Mouse (Mus musculus) cerebellum, adult 9-11 months (tissue): ENCODE results near the gene Clk2.
"Not testable (repeated sequence)": the region's sequence is repeated elsewhere in the genome, so short reads cannot be mapped to it uniquely, and the experiment has no call there.

ENCODE experiments used
- DNase-seq: peaks from one replicate; pipeline ENCODE4 v3.0.0; 2022

Clk2 gene

DNA sequence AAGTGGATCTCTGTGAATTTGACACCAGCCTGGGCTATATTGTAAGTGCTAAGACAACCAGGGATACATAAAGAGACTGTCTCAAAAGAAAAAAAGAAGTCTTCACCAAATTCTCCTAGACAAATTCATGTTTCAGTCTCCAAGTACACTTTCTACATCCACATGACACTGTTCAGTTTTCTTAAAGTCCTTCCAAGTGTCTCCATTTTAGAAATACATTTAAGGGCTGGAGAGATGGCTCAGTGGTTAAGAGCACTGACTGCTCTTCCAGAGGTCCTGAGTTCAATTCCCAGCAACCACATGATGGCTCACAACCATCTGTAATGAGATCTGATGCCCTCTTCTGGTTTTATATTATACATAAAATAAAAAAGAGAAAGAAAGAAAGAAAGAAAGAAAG is 3.4 kb upstream of the Clk2 start:
- not testable (repeated sequence) for DNase-seq

DNA sequence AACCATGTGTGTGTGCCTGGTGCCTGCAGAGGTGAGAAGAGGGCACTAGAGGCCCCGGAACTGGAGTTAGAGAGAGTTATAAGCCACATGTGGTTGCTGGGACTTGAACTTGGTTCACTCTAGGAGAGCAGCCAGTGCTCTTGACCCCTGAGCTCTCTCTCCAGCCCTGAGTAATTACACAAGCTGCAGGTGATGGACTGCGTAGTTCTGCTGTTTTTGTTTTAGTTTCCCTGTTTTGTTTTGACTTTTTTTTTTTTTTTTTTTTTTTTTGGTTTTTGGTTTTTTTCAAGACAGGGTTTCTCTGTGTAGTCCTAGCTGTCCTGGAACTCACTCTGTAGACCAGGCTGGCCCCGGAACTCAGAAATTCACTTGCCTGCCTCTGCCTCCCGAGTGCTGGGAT is 2.8 kb upstream of the Clk2 start:
- DNase-seq = no peak

DNA sequence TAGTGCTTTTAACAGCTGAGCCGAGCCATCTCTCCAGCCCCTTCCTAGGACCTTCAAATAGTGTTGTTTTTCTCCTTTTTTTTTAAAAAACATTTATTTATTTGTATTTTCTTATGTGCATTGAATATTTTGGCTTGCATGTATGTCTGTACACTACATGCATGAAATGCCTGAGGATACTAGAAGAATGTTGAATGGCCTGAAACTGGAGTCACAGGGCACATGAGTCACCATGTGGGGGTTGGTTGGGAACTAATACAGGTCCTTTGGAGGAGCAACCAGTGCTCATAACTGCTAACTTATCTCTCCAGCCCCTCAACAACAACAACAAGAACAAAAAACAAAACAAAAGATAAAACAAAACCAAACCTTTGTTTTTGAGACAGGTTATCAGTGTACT is 1.5 kb upstream of the Clk2 start:
- peak; percentile 8 for DNase-seq

DNA sequence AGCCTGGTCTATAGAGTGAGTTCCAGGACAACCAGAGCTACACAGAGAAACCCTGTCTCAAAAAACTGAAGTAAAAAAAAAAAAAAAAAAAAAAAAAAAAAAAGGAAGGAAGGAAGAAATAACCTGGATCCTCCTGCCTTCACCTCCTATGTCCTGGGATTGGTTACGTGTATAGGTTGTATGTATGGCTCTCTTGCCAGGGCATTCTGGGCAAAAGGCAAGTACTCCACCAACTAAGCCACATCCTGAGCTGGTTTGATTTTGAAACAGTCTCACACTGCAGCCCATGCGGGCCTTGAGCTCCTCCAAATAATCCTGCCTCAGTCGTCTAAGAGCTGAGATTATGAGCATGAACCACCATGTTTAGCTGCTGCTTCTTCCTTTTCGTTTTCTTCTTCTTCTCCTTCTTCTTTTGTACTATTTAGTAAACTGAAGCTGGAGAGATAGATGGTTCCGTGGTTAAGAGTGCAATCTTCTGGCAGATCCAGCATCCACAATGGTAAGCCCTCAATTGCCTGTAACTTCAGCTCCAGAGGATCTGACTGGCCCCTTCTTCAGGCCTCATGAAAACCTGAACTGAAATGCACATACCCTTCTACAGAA is 851 bp upstream of the Clk2 start:
- DNase-seq = peak; percentile 9

DNA sequence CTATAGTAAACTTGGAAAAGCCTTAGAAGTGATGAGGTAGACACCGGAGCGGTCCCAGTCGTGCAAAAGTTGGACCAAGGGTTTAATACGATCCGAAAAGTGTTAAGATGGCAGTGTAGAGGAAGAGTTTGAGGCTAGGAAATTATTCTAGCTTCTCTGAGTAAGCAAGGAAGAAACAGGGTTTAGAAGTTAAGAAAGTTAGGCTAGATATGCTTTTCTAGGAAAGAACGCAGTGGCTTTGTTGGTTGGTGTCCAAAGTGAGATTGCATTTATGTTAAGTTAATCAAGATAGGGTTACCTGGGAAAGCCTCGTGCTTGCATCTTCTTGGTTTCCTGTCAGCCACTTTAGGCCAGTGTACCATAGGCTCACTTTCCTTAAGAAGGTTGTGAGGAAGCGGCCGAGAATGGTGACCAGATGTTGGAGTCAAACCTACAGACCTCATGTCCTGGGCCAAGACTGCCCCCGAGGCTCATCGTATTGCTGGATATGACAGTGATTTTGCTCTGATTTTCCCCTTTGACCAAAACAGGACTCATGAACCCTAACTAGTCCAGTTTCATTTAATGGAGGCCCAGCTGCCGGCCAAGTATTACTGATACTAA is 774 bp downstream of the Clk2 start:
- peak; percentile 24 for DNase-seq

DNA sequence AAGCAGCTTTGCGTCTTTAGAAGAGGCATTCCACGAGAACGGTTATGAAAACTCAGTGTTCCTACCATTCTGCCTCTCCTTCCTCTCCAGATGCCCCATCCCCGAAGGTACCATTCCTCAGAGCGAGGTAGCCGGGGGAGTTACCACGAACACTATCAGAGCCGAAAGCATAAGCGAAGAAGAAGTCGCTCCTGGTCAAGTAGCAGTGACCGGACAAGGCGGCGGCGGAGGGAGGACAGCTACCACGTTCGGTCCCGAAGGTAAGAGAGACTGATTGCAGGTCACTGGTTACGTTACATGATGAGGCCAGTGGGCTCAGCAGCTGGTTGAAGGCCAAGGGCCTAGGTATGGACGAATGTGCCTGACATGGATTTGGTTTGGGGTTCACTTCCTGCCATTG is 2.4 kb downstream of the Clk2 start:
- DNase-seq = peak; percentile 35

DNA sequence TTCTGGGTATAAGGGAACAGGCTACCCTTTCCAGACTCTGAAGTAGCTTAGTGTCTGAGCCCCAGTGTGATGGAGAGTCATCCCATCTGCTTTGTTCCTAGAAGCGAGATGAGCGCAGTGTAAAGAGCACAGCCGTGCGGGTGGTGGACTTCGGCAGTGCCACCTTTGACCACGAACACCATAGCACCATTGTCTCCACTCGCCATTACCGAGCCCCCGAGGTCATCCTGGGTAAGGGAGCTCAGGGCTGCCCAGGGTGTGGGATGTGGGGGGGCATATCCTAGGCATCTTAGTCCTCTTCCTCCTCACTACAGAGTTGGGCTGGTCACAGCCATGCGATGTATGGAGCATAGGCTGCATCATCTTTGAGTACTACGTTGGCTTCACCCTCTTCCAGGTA is 10.2 kb downstream of the Clk2 start:
- DNase-seq = no peak

DNA sequence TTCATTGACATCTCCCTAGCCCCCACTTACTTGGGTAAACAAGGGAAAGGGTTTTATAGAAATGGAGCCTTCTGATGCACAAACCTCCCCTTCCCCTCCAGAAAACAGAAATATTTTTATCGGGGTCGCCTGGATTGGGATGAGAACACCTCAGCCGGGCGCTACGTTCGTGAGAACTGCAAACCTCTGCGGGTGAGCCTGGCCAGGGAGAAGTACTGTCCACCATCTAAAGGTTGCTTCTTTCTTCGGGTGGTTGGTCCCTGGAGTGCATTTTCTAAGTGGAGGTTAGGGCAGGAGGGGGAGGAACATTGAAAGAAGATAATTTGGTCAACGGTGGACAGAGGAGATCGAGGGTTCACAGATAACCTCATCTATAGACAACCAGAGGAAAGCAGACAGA is 10.9 kb downstream of the Clk2 start:
- DNase-seq = peak; percentile 17

DNA sequence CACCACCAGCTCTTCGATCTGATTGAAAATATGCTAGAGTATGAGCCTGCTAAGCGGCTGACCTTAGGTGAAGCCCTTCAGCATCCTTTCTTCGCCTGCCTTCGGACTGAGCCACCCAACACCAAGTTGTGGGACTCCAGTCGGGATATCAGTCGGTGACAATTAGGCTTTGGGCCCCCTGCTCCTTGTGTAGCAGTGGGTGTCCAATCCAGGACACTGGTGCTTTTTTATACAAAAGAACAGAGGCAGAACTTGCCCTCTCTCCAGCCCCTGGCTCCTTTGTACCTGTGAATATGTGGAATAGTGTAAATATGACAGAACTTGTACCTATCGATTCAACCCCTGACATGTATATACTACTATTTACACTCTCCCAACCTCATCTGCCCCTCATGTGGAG is 11.8 kb downstream of the Clk2 start:
- peak; percentile 58 for DNase-seq

DNA sequence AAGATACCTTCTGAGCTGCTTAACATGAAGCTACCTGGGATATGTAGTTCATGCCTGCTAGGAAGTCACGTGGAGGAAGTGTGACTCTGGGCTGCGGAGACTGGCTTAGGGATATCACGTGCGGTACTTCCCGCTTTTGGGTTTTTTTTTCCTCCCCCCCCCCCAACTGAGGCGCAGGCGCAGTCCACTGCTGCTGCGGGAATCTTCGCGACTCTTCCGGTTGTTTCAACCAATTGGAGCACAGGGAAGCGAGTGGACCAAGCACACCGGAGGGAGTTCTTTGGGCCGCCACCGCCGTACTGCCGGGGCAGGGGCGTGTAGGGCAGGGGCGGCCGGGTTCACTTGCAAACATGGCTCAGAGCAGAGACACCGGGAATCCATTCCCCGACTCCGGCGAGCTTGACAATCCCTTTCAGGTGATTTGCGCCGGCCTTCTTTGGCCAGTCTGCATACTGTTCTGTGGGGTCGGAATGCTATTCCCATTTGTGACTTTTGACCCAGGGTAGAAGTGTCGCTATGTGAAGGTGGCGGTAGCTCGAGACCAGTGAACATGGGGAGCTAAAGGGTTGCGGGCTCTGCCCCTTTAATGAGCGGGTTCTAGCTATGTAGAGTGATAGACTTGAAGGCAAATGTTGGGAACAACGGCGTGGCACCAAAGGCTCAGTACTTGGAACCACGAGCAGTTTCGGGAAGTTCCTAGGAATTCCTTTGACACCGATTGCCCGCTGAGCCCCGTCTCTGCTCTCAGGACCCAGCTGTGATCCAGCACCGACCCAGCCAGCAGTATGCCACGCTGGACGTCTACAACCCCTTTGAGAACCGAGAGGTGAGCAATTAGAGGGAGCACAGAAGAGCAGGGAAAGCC is 12.9 kb downstream of the Clk2 start, which contains the start of gene Scamp3:
Scamp3 (plus strand) TSS at position 232 of the 865 bp plus-strand sequence.
- peak; percentile 94 for DNase-seq

DNA sequence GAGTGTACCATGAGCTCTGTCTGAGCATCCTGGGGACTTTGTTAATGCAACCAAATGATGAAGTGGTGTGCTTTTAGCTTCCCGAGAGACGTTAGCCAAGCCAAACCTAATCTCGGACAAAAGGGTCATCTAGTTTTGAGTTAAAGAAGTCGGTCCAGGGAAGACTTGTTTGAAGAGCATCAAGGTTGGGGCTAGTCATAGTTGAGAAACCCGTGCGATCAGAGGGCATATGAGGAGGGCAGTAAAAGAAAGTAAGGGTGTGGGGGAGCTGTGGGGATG is 13.5 kb downstream of the Clk2 start:
- no peak for DNase-seq

DNA sequence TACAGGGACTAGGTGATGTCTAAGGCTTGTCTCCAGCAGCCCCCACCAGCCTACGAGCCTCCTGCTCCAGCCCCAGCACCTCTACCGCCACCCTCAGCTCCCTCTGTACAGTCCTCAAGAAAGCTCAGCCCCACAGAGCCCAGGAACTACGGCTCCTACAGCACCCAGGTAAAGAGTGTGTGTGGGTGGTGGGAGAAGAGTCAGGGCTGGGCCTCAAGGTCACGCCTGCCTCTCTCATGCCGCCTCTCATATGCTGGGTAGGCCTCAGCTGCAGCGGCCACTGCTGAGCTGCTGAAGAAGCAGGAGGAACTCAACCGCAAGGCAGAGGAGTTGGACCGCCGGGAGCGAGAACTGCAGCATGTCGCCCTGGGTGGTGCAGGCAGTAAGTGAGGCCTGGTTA is 14.5 kb downstream of the Clk2 start:
- peak; percentile 34 for DNase-seq

DNA sequence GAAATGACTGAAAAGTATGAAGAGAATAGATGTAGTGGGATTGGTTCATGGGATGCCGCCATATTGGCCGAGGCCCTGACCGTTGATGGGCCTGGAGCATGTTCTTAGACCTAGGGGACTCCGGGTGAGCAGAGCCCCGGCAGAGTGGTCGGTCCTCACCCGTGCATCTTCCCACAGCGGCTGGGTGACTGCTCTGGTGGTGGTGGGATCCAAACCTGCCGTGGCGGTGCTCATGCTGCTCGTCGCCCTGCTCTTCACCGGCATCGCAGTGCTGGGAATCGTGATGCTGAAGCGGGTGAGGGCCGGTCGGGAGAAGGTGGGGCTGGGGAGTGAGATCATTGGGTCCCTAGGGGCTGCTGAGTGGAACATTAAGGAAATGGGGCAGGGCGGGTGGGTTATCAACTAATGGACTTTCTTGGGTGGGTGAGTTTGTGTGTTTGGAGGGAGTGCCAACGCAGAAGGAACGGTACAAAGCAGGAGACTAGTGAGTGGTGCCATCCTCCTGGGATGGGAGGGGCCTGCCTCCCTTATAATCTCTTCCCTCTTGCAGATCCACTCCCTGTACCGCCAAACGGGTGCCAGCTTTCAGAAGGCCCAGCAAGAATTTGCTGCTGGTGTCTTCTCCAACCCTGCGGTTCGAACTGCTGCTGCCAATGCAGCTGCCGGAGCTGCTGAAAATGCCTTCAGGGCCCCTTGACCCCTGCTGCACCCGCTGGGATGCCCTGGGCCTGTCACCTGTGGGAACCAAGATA is 17.3 kb downstream of the Clk2 start:
- peak; percentile 66 for DNase-seq

DNA sequence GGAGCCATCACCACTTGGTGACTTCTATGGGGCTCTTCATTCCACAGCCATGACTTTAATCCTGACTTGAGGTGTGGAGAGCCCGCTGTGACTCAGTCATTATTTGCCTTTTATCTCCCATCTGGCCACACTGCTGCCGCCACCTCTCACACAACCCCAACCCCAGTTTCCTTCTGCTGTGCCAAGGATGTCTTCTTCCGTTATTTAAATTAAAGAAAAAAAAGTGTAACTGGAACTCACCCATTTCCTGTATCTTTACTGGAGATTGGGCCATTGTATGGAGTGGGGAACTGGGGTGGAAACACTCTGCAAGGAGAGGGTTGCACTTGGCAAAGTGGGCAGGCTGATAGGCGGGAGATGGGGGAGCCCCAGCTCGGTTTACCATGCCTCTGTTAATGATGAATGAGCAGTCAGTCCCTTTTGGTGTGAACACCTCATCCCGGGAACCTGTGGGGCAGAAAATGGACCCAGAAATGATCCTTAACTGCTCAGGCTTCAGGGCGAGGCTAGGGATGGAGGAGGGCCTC is 18.0 kb downstream of the Clk2 start:
- DNase-seq = no peak

DNA sequence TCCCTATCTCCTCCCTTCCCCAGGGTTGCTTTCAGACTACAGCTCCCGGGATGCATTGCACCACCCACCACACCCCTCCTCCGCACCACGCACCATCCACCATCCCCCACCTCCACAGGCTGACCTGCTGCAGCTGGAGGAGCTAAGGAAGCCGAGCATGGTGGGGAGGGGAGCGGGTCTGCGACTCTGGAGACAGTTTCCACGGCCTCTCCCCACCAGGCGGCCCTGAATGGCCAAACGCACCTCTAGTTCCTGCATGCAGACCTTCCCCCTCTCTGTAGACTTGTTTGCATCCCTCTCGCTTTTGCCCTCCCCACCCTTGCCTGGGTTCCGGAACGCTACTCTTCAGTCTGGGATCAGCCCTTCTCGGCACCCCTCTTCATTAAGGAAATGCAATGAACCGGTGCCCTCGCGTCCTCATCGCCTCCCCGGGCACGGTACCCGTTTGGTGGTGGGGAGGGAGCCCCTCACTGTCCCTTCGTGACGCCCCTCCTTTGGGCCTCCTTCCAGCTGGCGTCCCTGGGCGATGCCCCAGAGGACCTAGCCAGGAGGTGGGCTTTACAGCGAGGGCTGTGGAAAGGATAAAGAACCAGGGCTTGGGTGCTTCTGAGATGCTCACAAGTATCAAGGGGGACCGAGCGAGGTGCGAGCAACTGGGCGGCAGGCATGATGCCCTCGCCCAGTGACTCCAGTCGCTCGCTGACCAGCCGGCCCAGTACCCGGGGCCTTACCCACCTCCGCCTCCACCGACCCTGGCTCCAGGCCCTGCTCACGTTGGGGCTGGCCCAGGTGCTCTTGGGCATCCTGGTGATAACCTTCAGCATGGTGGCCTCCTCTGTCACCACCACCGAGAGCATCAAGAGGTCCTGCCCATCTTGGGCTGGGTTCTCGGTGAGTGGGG is 18.7 kb downstream of the Clk2 start, which contains the start of gene Fam189b:
Fam189b (plus strand) TSS at position 86 of the 901 bp plus-strand sequence.
- peak; percentile 94 for DNase-seq

DNA sequence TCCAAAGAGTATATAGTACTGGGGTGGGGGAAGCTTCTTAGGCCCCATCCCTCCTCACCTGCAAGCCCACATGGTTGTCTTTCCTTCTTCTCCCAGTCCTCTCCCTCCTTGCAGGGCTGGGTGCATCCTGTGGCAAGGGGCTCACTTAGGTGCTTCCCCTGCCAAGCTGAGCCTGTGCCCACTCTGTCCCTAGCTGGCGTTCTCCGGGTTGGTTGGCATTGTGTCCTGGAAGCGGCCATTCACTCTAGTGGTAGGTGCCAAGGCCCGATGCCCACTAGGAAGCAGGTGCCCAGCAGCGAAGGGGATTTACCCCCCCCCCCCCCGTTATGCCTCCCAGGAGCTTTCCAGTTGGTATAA is 19.3 kb downstream of the Clk2 start:
- DNase-seq = peak; percentile 64

DNA sequence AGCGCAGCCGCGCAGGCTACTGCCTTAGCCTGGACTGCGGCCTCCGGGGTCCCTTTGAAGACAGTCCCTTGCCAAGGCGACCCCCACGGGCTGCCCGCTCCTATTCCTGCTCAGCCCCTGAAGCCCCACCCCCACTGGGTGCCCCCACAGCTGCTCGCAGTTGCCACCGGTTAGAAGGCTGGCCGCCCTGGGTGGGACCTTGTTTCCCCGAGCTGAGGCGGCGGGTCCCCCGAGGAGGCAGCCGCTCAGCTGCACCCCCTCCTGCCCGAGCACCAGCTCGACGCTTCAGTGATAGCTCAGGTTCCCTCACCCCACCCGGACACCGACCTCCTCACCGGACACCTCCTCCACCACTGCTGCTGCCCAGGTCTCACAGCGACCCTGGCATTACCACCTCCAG is 22.6 kb downstream of the Clk2 start:
- peak; percentile 42 for DNase-seq

DNA sequence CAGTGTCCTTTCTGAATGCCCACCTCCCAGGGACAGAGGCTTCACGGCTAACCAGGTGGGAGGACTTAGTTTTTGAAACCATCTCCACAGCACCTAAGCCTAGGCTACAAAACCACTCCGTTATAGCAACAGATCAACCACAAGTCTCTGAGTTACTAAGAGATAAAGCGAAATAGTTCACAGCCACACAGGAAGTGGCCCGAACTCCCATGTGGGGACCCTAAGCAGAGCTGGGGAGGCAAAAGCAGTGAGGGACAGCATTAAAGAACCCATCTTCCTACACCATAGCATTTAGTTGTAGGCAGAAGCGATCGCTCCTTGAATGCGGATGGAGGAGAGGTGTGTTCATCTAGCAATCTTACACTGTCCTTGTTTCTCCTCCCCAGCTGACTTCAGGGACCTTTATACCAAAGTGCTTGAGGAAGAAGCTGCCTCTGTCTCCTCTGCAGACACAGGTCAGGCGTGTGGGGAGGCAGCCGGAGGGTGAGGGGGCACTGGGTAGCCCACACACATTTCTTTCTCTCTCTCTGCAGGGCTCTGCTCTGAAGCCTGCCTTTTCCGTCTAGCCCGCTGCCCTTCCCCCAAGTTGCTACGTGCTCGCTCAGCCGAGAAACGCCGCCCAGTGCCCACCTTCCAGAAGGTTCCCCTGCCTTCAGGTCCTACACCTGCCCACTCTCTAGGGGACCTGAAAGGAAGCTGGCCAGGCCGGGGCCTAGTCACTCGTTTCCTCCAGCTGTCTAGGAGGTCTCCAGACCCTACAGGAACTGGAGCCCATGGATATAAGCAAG is 23.3 kb downstream of the Clk2 start:
- DNase-seq = peak; percentile 19

DNA sequence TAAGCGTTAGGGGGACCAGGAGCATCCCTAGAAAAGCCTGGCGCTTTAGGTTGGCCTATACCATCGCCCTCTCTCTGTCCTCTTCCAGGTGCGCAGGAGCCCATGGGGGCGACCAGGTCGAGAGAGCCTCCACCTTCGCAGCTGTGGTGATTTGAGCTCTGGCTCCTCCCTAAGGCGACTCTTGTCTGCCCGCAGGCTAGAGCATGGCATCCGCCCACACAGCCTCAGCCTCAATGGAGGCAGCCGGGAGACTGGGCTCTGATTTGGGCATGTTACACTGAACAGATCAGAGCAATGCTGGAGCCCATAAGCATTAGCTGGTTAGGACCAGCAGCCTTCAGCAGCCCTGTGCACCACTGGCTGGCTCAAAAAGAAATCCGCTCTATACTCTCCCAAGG is 23.9 kb downstream of the Clk2 start:
- no peak for DNase-seq

DNA sequence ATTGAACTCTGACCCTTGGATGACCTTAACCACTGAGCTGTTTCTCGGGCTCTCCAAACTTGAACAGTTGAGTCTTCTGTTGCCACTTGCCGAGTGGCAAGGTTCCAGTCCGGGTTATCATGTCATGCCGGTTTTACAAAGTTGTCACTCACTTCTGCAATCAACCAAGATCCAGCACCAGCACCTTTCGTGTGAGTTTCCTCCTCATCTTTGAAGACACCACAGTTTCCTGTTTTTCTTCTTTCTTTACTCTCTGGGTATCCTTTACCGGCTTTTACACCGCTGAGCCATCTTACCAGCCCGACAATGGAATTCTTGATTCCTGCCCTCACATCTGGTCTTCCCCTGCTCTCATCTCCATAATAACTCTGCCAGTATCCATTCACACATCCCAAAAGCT is 25.8 kb downstream of the Clk2 start:
- no peak for DNase-seq

DNA sequence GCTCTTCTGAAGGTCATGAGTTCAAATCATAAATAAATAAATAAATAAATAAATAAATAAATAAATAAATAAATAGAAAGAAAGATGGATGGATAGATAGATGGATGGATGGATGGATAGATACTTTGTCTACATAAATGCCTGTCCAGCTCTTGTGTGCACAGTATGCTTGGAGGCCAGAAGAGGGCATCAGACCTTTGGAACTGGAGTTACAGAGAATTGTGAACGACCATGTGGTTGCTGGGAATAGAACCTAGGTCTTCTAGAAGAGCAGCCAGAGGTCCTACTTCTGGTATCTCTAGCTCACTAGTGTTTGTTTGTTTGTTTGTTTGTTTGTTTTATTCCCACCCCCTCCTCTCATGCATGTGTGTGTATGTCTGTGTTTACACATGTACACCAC is 28.8 kb downstream of the Clk2 start:
- DNase-seq = no peak
